Mouse (Mus musculus): ENCODE data around the gene Zdhhc23. TPM values are rescaled to one million over a fixed set of nuclear protein-coding genes. Genes with fewer than 3 reads are reported as not detected.

The Zdhhc23 gene
- total RNA-seq, 2 experiments from 2014 or later = 47.1 to 47.3 TPM

GRCm38 (mm10) chr16:43965781-43966389 lies 13.7 kb downstream of the Zdhhc23 start:
- no peak for DNase-seq

GRCm38 (mm10) chr16:43963780-43964179 lies 15.8 kb downstream of the Zdhhc23 start:
- no peak for DNase-seq

GRCm38 (mm10) chr16:43963291-43963690 lies 16.3 kb downstream of the Zdhhc23 start:
- no peak for DNase-seq

- DNase-seq = no peak
These were observed 21.6 kb downstream of the Zdhhc23 start for GRCm38 (mm10) chr16:43958038-43958437.

GRCm38 (mm10) chr16:43954913-43955312 lies 24.7 kb downstream of the Zdhhc23 start:
- no peak for DNase-seq

GRCm38 (mm10) chr16:43951591-43951990 lies 28.0 kb downstream of the Zdhhc23 start:
- DNase-seq = no peak

- DNase-seq = no peak
These were observed 33.7 kb downstream of the Zdhhc23 start for GRCm38 (mm10) chr16:43945869-43946268.

- no peak for DNase-seq
These were observed 34.2 kb downstream of the Zdhhc23 start for GRCm38 (mm10) chr16:43945351-43945750.

- no peak for DNase-seq
These were observed 38.7 kb downstream of the Zdhhc23 start for GRCm38 (mm10) chr16:43940846-43941245.

GRCm38 (mm10) chr16:43935892-43936291 lies 43.7 kb downstream of the Zdhhc23 start:
- no peak for DNase-seq

- DNase-seq = peak in 1 of 2 experiments; percentile 22
These were observed 44.2 kb downstream of the Zdhhc23 start for GRCm38 (mm10) chr16:43935367-43935766.

- no peak for DNase-seq
These were observed 44.7 kb downstream of the Zdhhc23 start for GRCm38 (mm10) chr16:43934856-43935255.

- DNase-seq = no peak
These were observed 46.5 kb downstream of the Zdhhc23 start for GRCm38 (mm10) chr16:43933041-43933440.

GRCm38 (mm10) chr16:43932319-43932718 lies 47.3 kb downstream of the Zdhhc23 start:
- DNase-seq = no peak

- DNase-seq = no peak
These were observed 48.1 kb downstream of the Zdhhc23 start for GRCm38 (mm10) chr16:43931502-43931901.

GRCm38 (mm10) chr16:43930577-43930976 lies 49.0 kb downstream of the Zdhhc23 start:
- DNase-seq = no peak

GRCm38 (mm10) chr16:43926341-43926859 lies 53.2 kb downstream of the Zdhhc23 start, which contains the start of gene Qtrt2:
Qtrt2 (minus strand) TSS chr16:43926809.
- DNase-seq = no peak

GRCm38 (mm10) chr16:43925846-43926245 lies 53.7 kb downstream of the Zdhhc23 start:
- no peak for DNase-seq

- no peak for DNase-seq
These were observed 54.5 kb downstream of the Zdhhc23 start for GRCm38 (mm10) chr16:43925001-43925558.

GRCm38 (mm10) chr16:43922630-43923029 lies 57.0 kb downstream of the Zdhhc23 start:
- no peak for DNase-seq

- DNase-seq = no peak
These were observed 57.6 kb downstream of the Zdhhc23 start for GRCm38 (mm10) chr16:43922024-43922423.

- DNase-seq = no peak
These were observed 60.7 kb downstream of the Zdhhc23 start for GRCm38 (mm10) chr16:43918867-43919266.
